Mouse (Mus musculus): ENCODE measurements around the gene Paxip1. TPM values are rescaled to one million over a fixed set of nuclear protein-coding genes. Genes with fewer than 3 reads are reported as not detected.

The Paxip1 gene
- polyA plus RNA-seq (2015; fragmentation: Nextera tagmentation; extraction: Ambion mirVana): 8.0 and 9.0 TPM in 2 replicates

- Histone ChIP-seq H3K27ac (ENCODE audit: low read depth, low read length) (peak within 1 kb of the TSS; percentile 88), H3K4me2 (replicated peaks; ENCODE audit: low read depth) (peak within 1 kb of the TSS; percentile 67), H3K4me1 (replicated peaks; ENCODE audit: control insufficient read depth, insufficient read depth, low read length) (no peaks in the 10 kb centered on the region), H3K27me3 (replicated peaks; ENCODE audit: control insufficient read depth, insufficient read depth, low read length) (no peaks in the 10 kb centered on the region), H3K9me3 (ENCODE audit: control insufficient read depth) (no peaks in the 10 kb centered on the region), H3K4me3 (ENCODE audit: low read depth, low read length) (peak within 1 kb of the TSS; percentile 70), H3K36me3 (ENCODE audit: control insufficient read depth, insufficient read depth) (peaks cover 20% of the 10 kb centered on the region), H3K9ac (ENCODE audit: low read depth, low read length) (peak within 1 kb of the TSS; percentile 65)
- WGBS: under 1% methylated on average over 71 of the region's 73 CpGs
- no peak; the same call in 1 of the 2 replicates for TF ChIP-seq CTCF (IDR thresholded peaks at IDR 0.05; ENCODE audit: low read depth)
- peak; percentile 97 for ATAC-seq
Observed at GRCm38 (mm10) chr5:27791303-27792172, at the start of gene Paxip1. Gene Paxip1 (minus strand): TSS chr5:27791691.

- no peak overlapping the region for H3K27ac ChIP-seq (ENCODE audit: low read depth, low read length)
Observed at GRCm38 (mm10) chr5:27838061-27838460, 46.6 kb upstream of the Paxip1 start.

GRCm38 (mm10) chr5:27835096-27835495 lies 43.6 kb upstream of the Paxip1 start:
- no peak overlapping the region for H3K4me2 ChIP-seq (replicated peaks; ENCODE audit: low read depth)
- no peak overlapping the region for H3K4me3 ChIP-seq (ENCODE audit: low read depth, low read length)
- no peak for TF ChIP-seq CTCF (IDR thresholded peaks at IDR 0.05; ENCODE audit: low read depth)
- no peaks in the 10 kb centered on the region for H3K4me1 ChIP-seq (replicated peaks; ENCODE audit: control insufficient read depth, insufficient read depth, low read length)
- no peak for ATAC-seq
- no peak overlapping the region for H3K27ac ChIP-seq (ENCODE audit: low read depth, low read length)
- no peaks in the 10 kb centered on the region for H3K36me3 ChIP-seq (ENCODE audit: control insufficient read depth, insufficient read depth)
- no peaks in the 10 kb centered on the region for H3K9me3 ChIP-seq (ENCODE audit: control insufficient read depth)
- no peaks in the 10 kb centered on the region for H3K27me3 ChIP-seq (replicated peaks; ENCODE audit: control insufficient read depth, insufficient read depth, low read length)
- WGBS: 91% methylated on average over 2 of the region's 2 CpGs
- no peak overlapping the region for H3K9ac ChIP-seq (ENCODE audit: low read depth, low read length)

More at GRCm38 (mm10) chr5:27838061-27838460, 46.6 kb upstream of the Paxip1 start:
- Histone ChIP-seq H3K4me1 (replicated peaks; ENCODE audit: control insufficient read depth, insufficient read depth, low read length) (no peaks in the 10 kb centered on the region), H3K36me3 (ENCODE audit: control insufficient read depth, insufficient read depth) (no peaks in the 10 kb centered on the region), H3K4me2 (replicated peaks; ENCODE audit: low read depth) (no peak overlapping the region), H3K4me3 (ENCODE audit: low read depth, low read length) (no peak overlapping the region), H3K9me3 (ENCODE audit: control insufficient read depth) (no peaks in the 10 kb centered on the region), H3K27me3 (replicated peaks; ENCODE audit: control insufficient read depth, insufficient read depth, low read length) (peaks cover 12% of the 10 kb centered on the region), H3K9ac (ENCODE audit: low read depth, low read length) (no peak overlapping the region)
- 29% methylated on average over 4 of the region's 4 CpGs for WGBS
- TF ChIP-seq CTCF (IDR thresholded peaks at IDR 0.05; ENCODE audit: low read depth): no peak
- no peak for ATAC-seq

GRCm38 (mm10) chr5:27827971-27828370 lies 36.5 kb upstream of the Paxip1 start:
- Histone ChIP-seq H3K9ac (ENCODE audit: low read depth, low read length) (no peak overlapping the region), H3K4me3 (ENCODE audit: low read depth, low read length) (no peak overlapping the region), H3K27me3 (replicated peaks; ENCODE audit: control insufficient read depth, insufficient read depth, low read length) (no peaks in the 10 kb centered on the region), H3K9me3 (ENCODE audit: control insufficient read depth) (no peaks in the 10 kb centered on the region), H3K27ac (ENCODE audit: low read depth, low read length) (no peak overlapping the region), H3K4me2 (replicated peaks; ENCODE audit: low read depth) (no peak overlapping the region), H3K36me3 (ENCODE audit: control insufficient read depth, insufficient read depth) (no peaks in the 10 kb centered on the region), H3K4me1 (replicated peaks; ENCODE audit: control insufficient read depth, insufficient read depth, low read length) (no peaks in the 10 kb centered on the region)
- no peak for TF ChIP-seq CTCF (IDR thresholded peaks at IDR 0.05; ENCODE audit: low read depth)
- WGBS: 45% methylated on average over 7 of the region's 7 CpGs
- ATAC-seq: no peak

- TF ChIP-seq CTCF (IDR thresholded peaks at IDR 0.05; ENCODE audit: low read depth): no peak
- Histone ChIP-seq H3K36me3 (ENCODE audit: control insufficient read depth, insufficient read depth) (no peaks in the 10 kb centered on the region), H3K4me3 (ENCODE audit: low read depth, low read length) (no peak overlapping the region), H3K9ac (ENCODE audit: low read depth, low read length) (no peak overlapping the region), H3K4me2 (replicated peaks; ENCODE audit: low read depth) (no peak overlapping the region), H3K9me3 (ENCODE audit: control insufficient read depth) (no peaks in the 10 kb centered on the region), H3K27ac (ENCODE audit: low read depth, low read length) (no peak overlapping the region), H3K4me1 (replicated peaks; ENCODE audit: control insufficient read depth, insufficient read depth, low read length) (no peaks in the 10 kb centered on the region), H3K27me3 (replicated peaks; ENCODE audit: control insufficient read depth, insufficient read depth, low read length) (no peaks in the 10 kb centered on the region)
- 60% methylated on average over 6 of the region's 6 CpGs for WGBS
- ATAC-seq: no peak
Observed at GRCm38 (mm10) chr5:27821161-27821560, 29.7 kb upstream of the Paxip1 start.

- no peak overlapping the region for H3K9ac ChIP-seq (ENCODE audit: low read depth, low read length)
- no peak overlapping the region for H3K4me2 ChIP-seq (replicated peaks; ENCODE audit: low read depth)
- no peaks in the 10 kb centered on the region for H3K27me3 ChIP-seq (replicated peaks; ENCODE audit: control insufficient read depth, insufficient read depth, low read length)
- no peaks in the 10 kb centered on the region for H3K36me3 ChIP-seq (ENCODE audit: control insufficient read depth, insufficient read depth)
- no peaks in the 10 kb centered on the region for H3K4me1 ChIP-seq (replicated peaks; ENCODE audit: control insufficient read depth, insufficient read depth, low read length)
- no peak overlapping the region for H3K4me3 ChIP-seq (ENCODE audit: low read depth, low read length)
- no peaks in the 10 kb centered on the region for H3K9me3 ChIP-seq (ENCODE audit: control insufficient read depth)
- H3K27ac ChIP-seq (ENCODE audit: low read depth, low read length): no peak overlapping the region
- 46% methylated on average over 3 of the region's 3 CpGs for WGBS
- no peak for TF ChIP-seq CTCF (IDR thresholded peaks at IDR 0.05; ENCODE audit: low read depth)
- no peak for ATAC-seq
Observed at GRCm38 (mm10) chr5:27818840-27819672, 27.6 kb upstream of the Paxip1 start.

Measured in intestine, postnatal 0 days (tissue).